Mouse (Mus musculus) megakaryocyte progenitor cell, adult 5-6 weeks (primary cell): ENCODE results near the gene Arnt2. TPM values are rescaled to one million over a fixed set of nuclear protein-coding genes. Genes with fewer than 3 reads are reported as not detected.

Source experiments
- ATAC-seq: replicated peaks from 2 replicates; pipeline ENCODE4 v1.8.0; 2016; ENCODE audit warnings: mild to moderate bottlenecking, moderate TSS enrichment, inconsistent platforms; ENCODE audit not compliant: poor library complexity
- total RNA-seq, 2 experiments: library from RNA; stranded (forward) in 1 of 2; stranded (reverse) in 1 of 2; fragments of 157-497, 149-512 nt in 1 of 2; fragments of 200-1000 nt in 1 of 2; gene quantifications; 2 replicates each; pipeline versions ENCODE4 v1.2.3 to v1.2.4; 2015 to 2017

Arnt2 gene
- total RNA-seq, 2 experiments from 2014 or later: not detected

GRCm38 (mm10) chr7:84250736-84251135 is 159.2 kb downstream of the Arnt2 start:
- ATAC-seq: no peak

- no peak for ATAC-seq
These were observed 160.0 kb downstream of the Arnt2 start for GRCm38 (mm10) chr7:84249951-84250350.

GRCm38 (mm10) chr7:84249381-84249780 is 160.6 kb downstream of the Arnt2 start:
- no peak for ATAC-seq

GRCm38 (mm10) chr7:84247960-84248665 is 161.9 kb downstream of the Arnt2 start:
- no peak for ATAC-seq

GRCm38 (mm10) chr7:84246878-84247277 is 163.1 kb downstream of the Arnt2 start:
- no peak for ATAC-seq

GRCm38 (mm10) chr7:84246093-84246492 is 163.9 kb downstream of the Arnt2 start:
- no peak for ATAC-seq

GRCm38 (mm10) chr7:84240406-84240805 is 169.6 kb downstream of the Arnt2 start:
- ATAC-seq: no peak

- ATAC-seq: no peak
These were observed 172.3 kb downstream of the Arnt2 start for GRCm38 (mm10) chr7:84237655-84238054.

- no peak for ATAC-seq
These were observed 178.6 kb downstream of the Arnt2 start for GRCm38 (mm10) chr7:84231396-84231795.

GRCm38 (mm10) chr7:84227652-84228051 is 182.3 kb downstream of the Arnt2 start:
- no peak for ATAC-seq

GRCm38 (mm10) chr7:84226909-84227308 is 183.1 kb downstream of the Arnt2 start:
- no peak for ATAC-seq

- no peak for ATAC-seq
These were observed 197.9 kb downstream of the Arnt2 start for GRCm38 (mm10) chr7:84212112-84212511.

GRCm38 (mm10) chr7:84210585-84211291 is 199.2 kb downstream of the Arnt2 start:
- peak; percentile 44 for ATAC-seq

- no peak for ATAC-seq
These were observed 206.0 kb downstream of the Arnt2 start for GRCm38 (mm10) chr7:84203981-84204380.

GRCm38 (mm10) chr7:84201151-84202068 is 208.6 kb downstream of the Arnt2 start:
- no peak for ATAC-seq

- ATAC-seq: peak; percentile 84
These were observed 212.6 kb downstream of the Arnt2 start for GRCm38 (mm10) chr7:84197208-84197860.

Other genes starting within 250 kb of the Arnt2 start
- not detected in 2 replicates for gene Gm2115, start 118.8 kb upstream of the Arnt2 start, total RNA-seq (2015)
- not detected in 2 replicates for gene Gm2115, start 118.8 kb upstream of the Arnt2 start, total RNA-seq (2017)
- gene Fah, start 196.5 kb upstream of the Arnt2 start, total RNA-seq (2015): 0.86 TPM in 1 of 2 replicates, not detected in the other
- 3.0 TPM in 1 of 2 replicates, not detected in the other for gene Fah, start 196.5 kb upstream of the Arnt2 start, total RNA-seq (2017)